In the genomic region with DNA sequence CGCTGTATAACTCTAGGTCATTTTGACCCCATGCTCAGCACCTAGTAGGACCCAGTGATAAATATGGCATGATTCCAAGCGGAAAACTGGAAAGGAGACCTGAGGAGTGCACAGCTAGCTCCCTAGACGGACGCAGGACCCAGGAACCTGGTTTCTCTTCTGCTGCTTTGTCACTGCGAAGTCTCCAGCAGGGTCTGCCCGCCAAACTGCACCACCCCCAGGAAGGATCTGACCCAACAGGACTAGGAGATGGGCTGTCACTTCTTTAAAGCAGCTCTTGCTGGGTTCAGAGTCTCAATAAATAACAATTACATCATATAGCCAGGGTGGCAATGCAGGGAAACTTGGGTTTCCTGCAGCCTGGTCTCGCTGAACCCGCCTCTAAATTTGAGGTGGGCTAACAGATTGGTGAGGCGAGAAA, we compare ENCODE assay signal across 8 mouse cellular contexts. TPM values are rescaled to one million over a fixed set of nuclear protein-coding genes. Genes with fewer than 3 reads are reported as not detected.
DNase-seq lines count a peak whose midpoint lies in the region; ATAC-seq lines count a peak whose summit lies in the region.

Gene Nrip1, minus strand, starts transcription at position 157 of the 421 bp plus-strand sequence.

- WGBS in intestine, embryonic 14.5 days, result under 1% methylated on average over 9 of the region's 9 CpGs

- intact Hi-C loops in gastrocnemius, postnatal 36 days (cut with DNase I), result loop anchor here (2.0 to 10.0 kb wide), 4 partner anchors 33 to 391 kb away; no protein-coding TSS in a partner anchor
- intact Hi-C loops in left cerebral cortex, postnatal 25 days (cut with DNase I), result loop anchor here (2.0 to 10.0 kb wide), 8 partner anchors 59 to 606 kb away; partner anchors contain the start of gene Hspa13

- peaks cover 17% of the 10 kb centered on the region for H3K4me1 ChIP-seq in intestine, embryonic 14.5 days (replicated peaks; ENCODE audit: control insufficient read depth, insufficient read depth, low read length)

- H3K9me3 ChIP-seq in intestine, embryonic 14.5 days (ENCODE audit: control insufficient read depth, low read length), result no peaks in the 10 kb centered on the region

- peak within 1 kb of the TSS; percentile 99 for H3K27ac ChIP-seq in intestine, embryonic 14.5 days (ENCODE audit: low read depth)

- no peaks in the 10 kb centered on the region for H3K36me3 ChIP-seq in intestine, embryonic 14.5 days (ENCODE audit: control insufficient read depth, insufficient read depth, low read length)

- peak; percentile 41 for ATAC-seq in intestine, embryonic 14.5 days (replicated peaks; ENCODE audit: low FRiP score, low TSS enrichment, low read depth)
- peak; percentile 26 for ATAC-seq in megakaryocyte progenitor cell, adult 5-6 weeks (replicated peaks; ENCODE audit: poor library complexity)

- no peaks in the 10 kb centered on the region for H3K27me3 ChIP-seq in intestine, embryonic 14.5 days (replicated peaks; ENCODE audit: control insufficient read depth, insufficient read depth, low read length)

- H3K4me3 ChIP-seq in intestine, embryonic 14.5 days (ENCODE audit: low read depth, low read length), result peak within 1 kb of the TSS; percentile 83

- peak; percentile 44 for DNase-seq in urinary bladder, postnatal 25 days (ENCODE audit: low spot score)
- DNase-seq in urinary bladder, adult 2 months (ENCODE audit: low spot score), result no peak
- peak; percentile 76 for DNase-seq in embryo, embryonic 11 days
- DNase-seq in gastrocnemius, postnatal 36 days, result peak in 1 of 2 experiments; percentile 43
- DNase-seq in intestine, embryonic 14.5 days (ENCODE audit: low spot score), result peak; percentile 87
- DNase-seq in left cerebral cortex, postnatal 25 days (ENCODE audit: low spot score in 2 of 2), result peak; percentile 51 to 62
- DNase-seq in right cerebral cortex, postnatal 4 days, result peak; percentile 47

- H3K9ac ChIP-seq in intestine, embryonic 14.5 days (ENCODE audit: low read length), result peak within 1 kb of the TSS; percentile 98

- peak within 1 kb of the TSS; percentile 89 for H3K4me2 ChIP-seq in intestine, embryonic 14.5 days (ENCODE audit: low read length)

RNA-seq across cellular contexts. Expression of gene Nrip1, which starts in this region (rescaled TPM):
- polyA plus RNA-seq in urinary bladder, adult 2 months (2012; rRNA removed), result 5.5 and 11.1 TPM in 2 replicates
- total RNA-seq in gastrocnemius, postnatal 36 days (2021), result 10 to 100 TPM; 38.2 to 40.5 TPM
- polyA plus RNA-seq in intestine, embryonic 14.5 days (2014; fragmentation: Nextera tagmentation; extraction: Ambion mirVana), result 37.1 and 40.3 TPM in 2 replicates
- 10 to 100 TPM; 49.7 to 60.8 TPM for total RNA-seq in left cerebral cortex, postnatal 25 days (2021)
- total RNA-seq in megakaryocyte progenitor cell, adult 5-6 weeks (2015), result 18.5 and 24.2 TPM in 2 replicates
- total RNA-seq in megakaryocyte progenitor cell, adult 5-6 weeks (2017), result 11.0 and 14.3 TPM in 2 replicates
